Mouse (Mus musculus): ENCODE results near the gene Zfp664.
A peak's percentile ranks its signal among the peaks of the same experiment; 100 is the strongest.

Zfp664 gene

DNA sequence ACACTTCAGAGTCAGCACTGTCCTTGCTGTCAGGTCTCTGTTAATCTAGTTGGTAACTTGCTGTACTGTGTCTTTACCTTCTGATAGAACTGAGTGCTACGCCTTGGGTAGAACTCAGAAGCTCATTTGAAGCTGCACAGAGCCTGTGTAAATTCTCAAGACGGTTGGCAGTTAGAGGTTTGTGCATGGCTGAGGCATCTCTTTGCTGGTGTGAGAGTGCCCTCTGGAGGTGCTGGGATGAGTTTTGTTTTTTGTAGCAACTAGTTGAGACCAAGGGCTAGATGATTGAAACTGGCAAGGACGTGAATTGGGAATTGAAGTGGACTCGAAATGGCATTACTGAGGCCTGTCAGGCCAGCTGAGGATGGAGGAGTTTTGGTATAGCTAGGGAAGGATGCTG, 6.5 kb downstream of the Zfp664 start:
- peak; percentile 48 to 66 for DNase-seq (ENCODE audit: low read depth in 2 of 2, low spot score in 2 of 2)

DNA sequence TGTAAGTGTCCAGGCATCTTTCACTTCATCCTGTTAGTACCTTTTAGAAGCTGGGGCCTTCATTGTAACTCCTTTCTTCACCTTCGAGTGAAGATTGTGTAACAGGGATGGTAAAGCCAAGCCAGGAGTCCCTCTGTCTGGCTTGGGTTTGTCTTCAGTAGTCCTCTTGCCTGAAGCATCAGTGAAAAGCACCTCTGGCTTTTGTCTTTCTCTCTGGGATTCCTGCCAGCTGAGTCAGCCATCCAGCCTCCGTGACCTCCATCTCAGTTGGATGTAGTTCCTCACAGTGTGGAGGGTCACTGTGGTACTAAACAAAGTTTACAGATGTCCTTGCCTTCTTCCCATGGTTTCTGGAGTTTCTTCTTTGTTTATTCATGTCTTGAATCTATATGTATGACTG, 9.5 kb downstream of the Zfp664 start:
- DNase-seq (ENCODE audit: low read depth in 2 of 2, low spot score in 2 of 2) = no peak

DNA sequence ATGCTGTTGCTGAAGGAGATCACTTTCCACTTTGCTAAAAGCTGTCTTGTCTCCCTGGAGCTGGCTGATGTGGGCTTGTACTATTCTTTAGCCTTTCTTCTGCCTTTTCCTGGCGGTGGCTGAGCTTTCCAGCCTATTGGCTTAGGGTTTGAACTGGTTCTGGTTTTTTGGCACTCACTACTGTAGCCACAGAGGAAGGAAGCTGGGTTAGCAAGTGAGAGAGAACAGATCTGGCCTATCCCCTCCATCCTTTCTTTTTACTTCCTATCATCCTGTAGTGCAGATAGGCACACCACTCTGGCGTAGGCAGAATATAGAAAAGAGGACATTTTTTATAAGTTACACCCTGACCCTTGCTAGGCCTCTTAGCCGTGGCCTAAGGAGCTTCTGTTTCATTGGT, 10.6 kb downstream of the Zfp664 start:
- DNase-seq (ENCODE audit: low read depth in 2 of 2, low spot score in 2 of 2) = peak in 1 of 2 experiments; percentile 25

DNA sequence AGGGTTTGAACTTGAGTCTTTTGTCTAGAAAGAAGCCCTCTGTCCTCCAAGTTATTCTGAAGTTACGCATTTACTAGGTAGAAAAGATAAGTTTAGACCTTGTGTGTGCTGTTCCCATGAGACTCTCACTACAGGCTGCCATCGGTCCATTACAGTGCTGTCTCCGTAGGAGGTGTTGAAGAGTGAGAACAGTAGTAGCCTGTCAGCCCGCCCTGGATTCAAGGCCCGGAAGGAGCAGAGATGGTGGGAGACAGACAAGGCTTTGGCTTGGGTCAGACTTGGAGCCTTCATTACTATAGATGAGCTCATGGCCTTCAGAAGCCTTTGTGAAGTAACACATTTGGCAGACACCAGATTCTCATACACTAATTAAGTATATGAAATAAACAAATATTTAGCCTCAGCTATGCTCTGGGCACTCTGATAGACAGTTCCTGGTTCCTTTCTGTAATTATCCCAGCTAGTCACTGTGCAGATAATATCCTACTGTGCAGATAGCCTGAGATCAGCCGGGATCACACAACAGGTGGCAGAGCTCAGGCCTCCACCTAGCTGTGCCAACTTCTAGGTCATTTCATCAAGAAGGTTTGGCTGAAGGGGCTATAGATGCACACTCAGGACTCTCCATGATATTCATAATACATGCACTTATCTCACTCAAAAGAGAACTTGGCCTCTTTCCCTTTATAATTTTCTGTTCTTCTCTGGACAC, 11.6 kb downstream of the Zfp664 start:
- DNase-seq (ENCODE audit: low read depth in 2 of 2, low spot score in 2 of 2) = no peak

DNA sequence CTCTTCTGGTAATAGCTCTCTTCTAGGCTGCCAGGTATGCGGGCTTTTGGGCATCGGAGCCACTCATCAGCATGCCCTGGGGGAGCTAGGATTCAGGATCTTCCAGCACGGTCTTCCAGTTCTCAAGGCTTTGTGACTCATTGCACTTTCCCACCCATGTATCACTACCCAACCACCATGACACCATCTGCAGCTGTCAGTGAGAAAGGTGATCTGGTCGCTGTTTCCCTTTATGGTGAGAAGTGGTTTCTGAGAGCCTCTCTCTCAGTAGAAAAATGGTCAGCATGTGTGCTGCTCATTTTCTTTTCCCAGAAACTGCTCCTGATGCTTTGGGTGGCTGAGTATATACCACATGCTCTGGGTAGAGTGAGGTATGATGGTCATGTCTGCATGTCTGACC, 16.8 kb downstream of the Zfp664 start:
- DNase-seq (ENCODE audit: low read depth in 2 of 2, low spot score in 2 of 2) = no peak

DNA sequence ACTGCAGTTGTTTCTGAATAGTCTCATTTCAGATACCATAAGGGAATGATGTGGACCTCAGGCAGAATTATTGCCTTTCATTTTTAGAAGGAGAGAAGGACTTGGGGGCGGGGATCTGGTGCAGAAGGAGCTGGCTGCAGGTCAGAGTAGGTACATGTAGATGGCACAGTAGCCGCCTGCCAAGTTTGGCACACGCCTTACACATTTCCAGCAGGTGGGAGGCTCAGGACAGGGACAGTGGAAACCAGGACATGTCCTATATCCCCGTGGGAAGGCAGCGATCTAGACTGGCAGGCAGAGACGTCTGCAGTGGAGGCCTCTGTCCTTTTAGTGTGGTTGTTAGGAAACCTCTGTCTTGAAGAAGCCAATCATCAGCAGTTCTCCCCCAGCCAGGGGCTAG, 17.3 kb downstream of the Zfp664 start:
- no peak for DNase-seq (ENCODE audit: low read depth in 2 of 2, low spot score in 2 of 2)

DNA sequence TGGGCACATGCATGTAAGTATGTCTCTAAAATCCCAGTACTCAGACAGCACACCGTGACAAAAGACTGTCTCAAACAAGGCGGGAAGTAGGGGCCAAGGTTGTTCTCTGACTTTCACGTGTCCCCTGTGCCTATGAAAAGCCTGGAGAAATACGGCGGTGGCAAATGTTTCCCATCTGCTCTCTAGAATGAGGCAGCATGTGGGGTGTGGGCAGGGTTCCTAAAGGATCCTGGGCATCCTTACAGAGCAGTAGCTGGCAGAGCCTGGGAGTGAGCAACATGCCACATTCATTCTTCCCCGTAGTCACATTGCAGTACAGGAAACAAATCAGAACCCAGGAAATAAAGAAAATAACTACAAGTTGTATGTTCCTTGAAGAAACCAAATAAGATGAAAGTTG, 21.4 kb downstream of the Zfp664 start:
- no peak for DNase-seq (ENCODE audit: low read depth in 2 of 2, low spot score in 2 of 2)

DNA sequence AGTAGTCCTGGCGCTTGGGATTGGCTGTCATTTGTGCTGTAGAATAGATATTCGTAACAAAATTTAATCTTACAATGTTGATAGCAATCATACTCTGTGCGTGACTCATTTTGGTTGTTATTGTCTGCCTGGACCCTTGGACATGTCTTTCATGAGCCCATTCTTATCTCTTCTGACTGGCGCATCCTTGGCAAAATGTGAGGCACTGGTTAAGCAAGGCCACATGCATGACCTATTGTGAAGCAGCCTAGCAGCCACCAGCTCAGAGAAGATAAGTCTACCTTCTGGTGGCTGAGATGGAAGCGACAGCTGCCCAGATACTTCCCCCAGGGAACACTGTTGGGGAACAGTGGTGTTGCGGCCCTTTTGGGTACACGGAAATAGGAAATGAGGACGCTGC, 26.2 kb downstream of the Zfp664 start:
- DNase-seq (ENCODE audit: low read depth in 2 of 2, low spot score in 2 of 2) = no peak

DNA sequence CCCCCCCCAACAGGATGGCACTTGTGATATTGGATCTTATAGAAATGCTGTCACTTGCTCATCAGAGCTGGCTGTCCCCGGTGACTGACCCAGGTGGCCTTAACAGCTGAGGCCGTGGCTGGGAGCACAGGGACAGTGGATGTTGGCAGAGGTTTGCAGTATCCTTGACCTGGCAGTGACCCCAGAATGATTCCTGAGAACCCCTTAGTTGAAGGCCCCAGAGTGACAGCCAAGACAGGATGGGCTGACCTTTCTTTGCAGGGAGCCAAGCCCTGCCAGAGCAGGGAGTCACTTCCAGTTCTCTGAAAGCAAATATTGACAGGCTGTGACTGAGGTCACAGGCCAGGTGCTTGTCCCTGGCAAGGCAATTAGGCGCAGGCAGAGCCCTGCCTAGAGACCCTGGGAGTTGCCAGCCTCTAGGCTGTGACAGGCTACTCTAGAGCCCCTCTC, 29.5 kb downstream of the Zfp664 start:
- no peak for DNase-seq (ENCODE audit: low read depth in 2 of 2, low spot score in 2 of 2)

DNA sequence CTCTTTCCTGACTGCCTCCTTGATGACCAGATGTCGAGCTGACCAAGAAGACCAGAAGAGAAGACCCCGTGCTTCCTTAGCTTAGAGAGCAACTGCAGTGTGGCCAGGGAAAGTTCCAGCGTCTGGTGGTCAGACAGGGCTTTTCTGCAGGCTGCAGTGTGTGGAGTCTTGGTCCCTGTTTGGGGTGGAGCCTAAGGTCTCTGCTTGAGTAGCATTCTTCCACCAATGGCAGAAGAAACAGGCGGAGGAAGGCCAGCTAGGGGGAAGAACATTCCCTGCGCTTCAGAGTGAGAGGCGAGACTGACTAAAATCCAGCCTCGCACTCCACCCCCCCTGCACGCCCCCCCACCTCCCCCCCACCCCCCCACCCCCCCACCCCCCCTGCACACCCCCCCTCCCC, 33.6 kb downstream of the Zfp664 start:
- no peak for DNase-seq (ENCODE audit: low read depth in 2 of 2, low spot score in 2 of 2)

DNA sequence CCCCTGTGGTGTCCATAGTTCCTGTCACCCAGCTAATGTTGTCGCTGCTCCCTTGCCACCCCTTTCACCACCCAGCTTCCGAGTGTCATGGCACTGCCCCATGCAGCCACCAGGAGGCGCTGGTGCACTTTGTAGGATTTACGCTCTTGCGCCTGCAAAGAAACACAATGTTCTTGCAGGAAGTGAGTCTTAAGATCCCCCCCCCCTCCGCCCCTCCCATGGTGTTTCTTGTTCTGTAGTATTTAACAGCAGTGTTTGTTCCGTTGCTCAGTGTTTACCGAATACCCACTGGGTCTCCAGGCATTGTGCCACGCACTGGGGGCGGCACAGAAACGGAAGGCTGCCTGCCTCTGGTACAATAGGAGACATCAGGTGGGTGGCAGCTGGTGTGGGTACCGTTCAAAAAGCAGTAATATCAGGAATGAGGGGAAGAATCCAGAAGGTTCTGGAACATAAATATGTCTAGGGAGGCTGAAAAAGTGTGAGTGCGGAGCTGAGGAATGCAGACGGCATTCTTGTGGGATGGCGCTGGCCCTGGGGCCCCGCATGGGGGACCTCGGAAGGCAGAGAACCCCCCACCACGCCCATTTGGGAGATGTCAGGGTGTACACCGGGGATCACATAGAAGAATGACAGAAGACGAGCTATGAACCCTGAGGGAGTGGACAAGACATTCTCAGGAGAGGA, 37.6 kb downstream of the Zfp664 start:
- DNase-seq (ENCODE audit: low read depth in 2 of 2, low spot score in 2 of 2) = peak; percentile 87 to 90

DNA sequence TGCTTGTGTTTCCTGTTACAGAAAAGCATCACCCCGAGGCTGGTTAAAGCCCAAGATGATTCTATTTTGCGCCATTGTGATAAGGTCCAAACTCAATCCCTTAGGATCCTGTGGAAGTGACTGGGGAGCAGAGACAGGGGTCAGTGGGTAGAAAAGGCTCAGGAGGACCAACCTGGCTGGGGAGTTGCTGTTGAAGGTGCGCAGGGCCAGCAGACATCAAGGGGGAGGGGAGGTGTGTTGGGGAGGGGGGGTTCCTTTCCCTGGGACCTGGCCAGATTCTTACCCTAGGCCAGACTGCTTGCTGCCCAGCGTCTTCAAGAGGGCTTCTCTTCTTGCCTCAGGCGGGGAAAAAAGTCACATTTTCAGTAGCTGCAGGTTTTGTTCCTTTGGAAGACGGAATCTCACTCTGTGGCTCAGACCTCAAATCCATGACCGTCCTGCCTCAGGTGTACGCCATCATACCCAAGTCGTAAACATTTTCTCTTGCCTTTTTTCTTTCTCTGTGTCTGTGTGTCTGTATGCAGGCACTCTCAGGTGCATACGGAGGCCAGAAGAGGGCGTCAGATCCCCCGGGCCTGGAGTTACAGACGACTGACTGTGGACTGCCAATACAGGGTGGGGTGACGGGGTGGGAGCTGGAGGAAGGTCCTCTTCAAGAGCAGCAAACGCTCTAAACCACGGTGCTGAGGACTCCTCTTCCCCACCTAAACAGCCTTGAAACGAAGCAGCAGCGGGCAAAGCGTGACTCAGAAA, 38.4 kb downstream of the Zfp664 start:
- DNase-seq (ENCODE audit: low read depth in 2 of 2, low spot score in 2 of 2) = no peak

DNA sequence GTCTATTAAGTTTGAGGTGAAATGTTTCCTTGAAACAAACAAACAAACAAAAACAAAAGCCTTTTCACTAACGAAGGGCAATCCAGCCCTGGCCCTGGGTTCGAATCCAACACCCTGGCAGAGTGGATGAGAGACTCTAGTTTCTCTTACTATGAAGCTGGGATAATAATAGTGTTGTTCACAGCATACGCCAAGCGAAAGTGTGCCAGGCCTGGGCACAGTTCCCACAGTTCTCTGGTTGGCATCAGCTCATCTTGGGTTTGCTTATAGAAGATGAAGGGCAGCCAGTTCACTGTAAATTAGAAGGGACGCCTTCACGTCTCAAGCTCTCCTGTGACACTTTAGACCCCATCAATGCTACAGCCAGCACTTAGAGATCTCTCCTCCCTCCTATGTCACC, 39.2 kb downstream of the Zfp664 start:
- DNase-seq (ENCODE audit: low read depth in 2 of 2, low spot score in 2 of 2) = no peak

DNA sequence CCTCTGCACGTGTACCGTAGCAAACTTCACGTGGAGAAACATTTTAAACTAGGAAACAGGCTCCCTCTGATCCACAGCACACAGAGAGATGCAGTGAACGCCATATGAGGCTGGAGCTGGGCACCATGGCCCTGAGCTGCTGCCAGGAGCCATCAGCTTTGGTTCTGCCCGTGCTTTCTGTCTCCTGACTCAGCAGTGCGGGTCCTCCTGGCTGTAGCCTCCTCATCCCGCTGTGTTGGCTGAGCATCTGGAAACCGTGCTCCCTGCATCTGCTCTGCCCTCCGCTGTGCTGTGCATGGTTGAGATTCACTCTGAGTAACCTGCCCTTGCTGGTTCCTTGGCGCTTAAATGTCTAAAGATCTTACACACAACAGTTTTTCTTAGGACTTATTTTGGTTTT, 39.7 kb downstream of the Zfp664 start:
- DNase-seq (ENCODE audit: low read depth in 2 of 2, low spot score in 2 of 2) = no peak

DNA sequence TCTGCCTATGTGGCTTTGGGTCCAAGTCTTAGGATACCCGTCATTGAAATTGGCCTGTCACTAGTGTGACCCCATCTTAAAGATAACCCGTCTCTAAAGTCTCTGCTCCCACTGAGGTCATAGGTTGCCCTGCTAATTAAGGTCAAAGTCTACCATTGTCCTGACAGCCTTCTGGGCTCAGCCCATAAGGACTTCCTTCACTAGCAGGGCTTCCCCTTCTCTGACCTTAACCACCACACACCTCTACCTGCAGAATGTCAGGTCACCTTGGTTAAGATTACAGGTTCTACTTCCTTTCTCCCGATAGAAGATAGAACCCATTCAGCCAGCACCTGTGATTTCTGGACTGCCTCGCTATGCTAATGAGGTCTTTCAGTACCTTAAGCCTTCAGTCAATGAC, 41.4 kb downstream of the Zfp664 start:
- no peak for DNase-seq (ENCODE audit: low read depth in 2 of 2, low spot score in 2 of 2)

DNA sequence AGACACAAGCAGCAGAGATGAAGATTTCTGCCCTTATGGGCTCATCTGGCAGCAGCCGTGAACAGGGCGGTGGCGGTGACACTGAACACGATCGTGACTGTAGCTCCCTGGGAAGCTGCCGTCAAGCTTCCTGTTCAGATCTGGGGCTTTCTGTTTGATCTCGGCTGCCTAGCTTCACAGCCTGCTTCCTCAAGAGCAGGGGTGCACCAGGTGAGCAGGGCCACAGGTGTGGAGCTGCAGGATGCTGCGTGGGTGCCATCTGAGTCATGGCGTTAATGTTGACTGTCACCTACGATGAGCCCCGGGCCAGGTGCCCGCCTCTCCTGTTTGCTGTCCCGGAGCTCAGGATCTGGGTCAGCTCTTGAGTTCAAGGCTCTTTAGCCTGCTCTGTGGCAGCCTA, 44.4 kb downstream of the Zfp664 start:
- peak; percentile 44 to 57 for DNase-seq (ENCODE audit: low read depth in 2 of 2, low spot score in 2 of 2)

DNA sequence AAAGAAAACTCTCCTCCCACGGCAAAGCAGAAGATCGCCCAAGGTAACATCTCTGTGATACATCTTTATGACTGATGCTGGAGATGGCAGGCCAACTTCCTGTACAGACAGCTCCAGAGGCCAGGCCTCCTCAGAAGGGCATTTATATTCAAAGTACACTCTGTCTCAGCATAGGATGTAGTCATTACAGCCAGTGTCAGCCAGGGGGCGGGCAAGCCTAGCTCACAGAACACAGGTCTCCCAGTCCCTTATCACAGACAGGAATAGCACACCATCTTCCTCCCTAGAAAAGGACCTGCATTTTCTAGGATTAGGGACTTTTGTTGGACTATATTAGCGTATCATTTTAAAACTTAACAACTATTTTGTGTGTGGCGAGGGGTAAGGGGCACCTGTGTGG, 46.4 kb downstream of the Zfp664 start:
- DNase-seq (ENCODE audit: low read depth in 2 of 2, low spot score in 2 of 2) = peak; percentile 72 to 78

DNA sequence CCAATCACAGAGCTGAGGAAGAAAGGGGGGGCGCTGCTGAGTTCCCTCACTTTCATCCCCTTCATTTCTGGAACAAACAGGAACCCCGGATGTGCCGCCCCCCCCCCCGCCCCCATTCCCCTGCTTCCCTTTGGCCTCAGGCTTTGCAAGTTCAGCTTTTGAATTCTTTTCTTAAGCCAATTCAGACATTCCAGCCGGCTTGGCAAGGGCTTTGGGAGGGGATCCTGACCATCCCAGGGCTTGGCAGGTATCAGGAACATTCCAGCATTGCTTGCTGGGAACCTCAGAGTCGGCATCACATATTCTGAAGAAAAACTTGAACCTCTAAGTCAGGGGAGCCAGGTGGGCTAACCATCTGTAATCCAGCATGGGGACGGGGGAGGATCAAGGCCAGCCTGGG, 49.8 kb downstream of the Zfp664 start:
- DNase-seq (ENCODE audit: low read depth in 2 of 2, low spot score in 2 of 2) = no peak

DNA sequence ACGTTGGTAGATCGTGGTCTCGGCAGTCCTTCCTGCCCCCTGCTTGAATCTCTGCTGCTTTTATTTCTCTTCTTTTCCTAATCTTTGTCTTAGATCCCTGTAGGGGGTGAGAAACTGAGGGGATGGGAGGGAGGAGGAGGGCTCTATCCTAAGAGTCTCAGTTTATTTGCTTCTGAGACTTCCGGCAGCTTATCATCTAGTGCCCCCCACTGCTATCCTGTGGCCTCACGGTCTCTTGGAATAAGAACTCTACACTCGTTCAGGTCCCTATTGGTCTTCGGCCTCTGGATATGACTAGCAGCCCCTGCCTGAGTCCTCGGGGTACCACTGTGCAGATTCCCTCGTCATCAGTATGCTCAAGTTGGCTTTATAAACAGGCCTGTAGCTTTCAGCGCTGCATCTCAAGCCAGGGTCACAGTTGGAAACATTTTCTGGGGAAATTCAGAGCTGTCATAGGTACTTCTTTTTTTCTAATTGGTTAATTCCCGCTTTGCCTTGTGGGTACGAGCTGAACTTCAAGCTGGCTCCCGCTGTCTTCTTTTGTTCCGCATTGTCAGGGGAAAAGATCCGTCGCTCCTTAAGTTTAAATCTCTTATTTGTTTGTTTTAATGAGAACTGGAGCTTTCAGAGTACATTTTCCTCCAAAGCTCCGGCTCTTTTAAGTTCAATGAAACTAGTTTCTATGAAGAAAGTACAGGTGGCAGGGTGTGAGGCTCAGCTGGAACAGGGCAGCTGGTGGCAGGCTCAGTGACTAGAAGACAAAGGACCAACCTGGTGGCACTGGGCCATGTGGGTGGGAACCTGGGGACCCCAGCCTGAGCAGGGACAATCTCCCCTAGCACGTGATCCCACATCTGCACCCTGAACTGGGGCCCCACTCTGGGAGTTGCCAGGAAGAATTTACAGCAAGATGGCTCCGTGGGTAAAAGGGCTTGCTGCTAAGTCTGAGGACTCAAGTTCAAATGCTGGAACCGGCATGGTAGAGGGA, 50.7 kb downstream of the Zfp664 start:
- DNase-seq (ENCODE audit: low read depth in 2 of 2, low spot score in 2 of 2) = no peak

DNA sequence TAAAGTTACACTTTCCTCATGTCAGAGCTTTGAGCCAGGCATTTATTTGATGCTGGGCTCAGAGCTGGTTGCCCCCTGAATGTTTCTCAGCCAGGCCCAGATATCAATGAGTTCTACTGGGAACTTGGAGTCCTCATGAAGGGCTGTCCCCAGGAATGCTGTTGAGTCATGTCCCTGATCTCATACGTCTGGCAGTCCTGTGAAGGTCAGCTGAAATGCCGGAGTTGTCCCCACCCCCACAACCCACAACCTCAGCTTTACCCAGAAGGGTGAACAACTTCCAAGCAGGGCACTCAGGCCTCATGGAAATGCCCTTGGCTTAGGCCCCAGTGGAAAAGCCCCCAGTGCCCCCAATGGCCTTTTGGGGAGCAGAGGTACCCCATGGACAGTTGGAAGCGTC, 57.3 kb downstream of the Zfp664 start:
- DNase-seq (ENCODE audit: low read depth in 2 of 2, low spot score in 2 of 2) = no peak

DNA sequence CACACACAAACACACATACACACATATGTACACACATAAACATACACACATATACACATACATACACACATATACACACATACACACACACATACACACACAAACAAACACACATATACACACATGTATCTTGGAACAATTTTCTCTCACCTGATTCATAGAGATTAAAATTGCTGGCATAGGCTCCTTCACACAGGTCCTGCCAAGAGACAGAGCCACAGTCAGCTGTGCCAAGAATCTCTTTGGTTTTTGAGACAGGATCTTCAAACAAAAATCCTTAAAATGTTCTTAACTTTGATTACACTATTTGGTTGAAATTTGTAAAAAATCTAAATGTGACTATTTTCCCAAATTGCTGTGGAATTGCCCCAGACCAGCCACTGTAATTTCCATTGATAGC, 58.9 kb downstream of the Zfp664 start:
- no peak for DNase-seq (ENCODE audit: low read depth in 2 of 2, low spot score in 2 of 2)
